Comparison of ENCODE assay signal across 8 mouse cellular contexts in genomic region chr10:60827266-60827665, GRCm38 (mm10). TPM values are rescaled to one million over a fixed set of nuclear protein-coding genes. Genes with fewer than 3 reads are reported as not detected.
DNase-seq lines count a peak whose midpoint lies in the region; ATAC-seq and TF ChIP-seq lines count a peak whose summit lies in the region.

No protein-coding gene starts in this region.

- intact Hi-C loops in heart, adult 2 months (cut with DNase I): no loop called here
- intact Hi-C loops in heart, postnatal 36 days (cut with DNase I): no loop called here

- peak overlapping the region; percentile 19 for H3K9ac ChIP-seq in heart, adult 2 months (ENCODE audit: low read depth, low read length)
- peak overlapping the region; percentile 68 for H3K9ac ChIP-seq in embryonic facial prominence, embryonic 13.5 days
- H3K9ac ChIP-seq in intestine, postnatal 0 days (ENCODE audit: low read depth, low read length): no peak overlapping the region

- H3K36me3 ChIP-seq in heart, adult 2 months (ENCODE audit: control insufficient read depth, insufficient read depth, low read length): no peaks in the 10 kb centered on the region
- H3K36me3 ChIP-seq in E14TG2a.4 (ENCODE audit: insufficient read depth, low read length) (no peaks in the 10 kb centered on the region), myocyte (ENCODE audit: control insufficient read depth, insufficient read depth) (no peaks in the 10 kb centered on the region)
- H3K36me3 ChIP-seq in embryonic facial prominence, embryonic 13.5 days: no peaks in the 10 kb centered on the region
- H3K36me3 ChIP-seq in intestine, postnatal 0 days (ENCODE audit: control insufficient read depth, insufficient read depth): no peaks in the 10 kb centered on the region

- H3K9me3 ChIP-seq in E14TG2a.4 (ENCODE audit: low read length): 0 out of 2 replicates have a peak, but pooled peaks cover 5% of the 10 kb centered on the region
- no peaks in the 10 kb centered on the region for H3K9me3 ChIP-seq in embryonic facial prominence, embryonic 13.5 days
- no peaks in the 10 kb centered on the region for H3K9me3 ChIP-seq in intestine, postnatal 0 days (ENCODE audit: control insufficient read depth)

- peaks cover 15% of the 10 kb centered on the region for H3K4me1 ChIP-seq in heart, adult 2 months (ENCODE audit: control insufficient read depth, insufficient read depth, low read length)
- peaks cover 92% of the 10 kb centered on the region for H3K4me1 ChIP-seq in E14TG2a.4 (replicated peaks; ENCODE audit: low read depth, low read length)
- peaks cover 89% of the 10 kb centered on the region for H3K4me1 ChIP-seq in embryonic facial prominence, embryonic 13.5 days
- H3K4me1 ChIP-seq in intestine, postnatal 0 days (replicated peaks; ENCODE audit: control insufficient read depth, insufficient read depth, low read length): peaks cover 6% of the 10 kb centered on the region; the same call in 1 of the 2 replicates

- WGBS in heart, adult 2 months: 30% methylated on average over 5 of the region's 5 CpGs
- 22% methylated on average over 5 of the region's 5 CpGs for WGBS in embryonic facial prominence, embryonic 13.5 days
- WGBS in intestine, postnatal 0 days: 22% methylated on average over 5 of the region's 5 CpGs

- H3K79me2 ChIP-seq in heart, adult 2 months (replicated peaks; ENCODE audit: control insufficient read depth, insufficient read depth, low read length): 0 out of 2 replicates have a peak, but pooled peaks cover 2% of the 10 kb centered on the region
- H3K79me2 ChIP-seq in myocyte (ENCODE audit: control insufficient read depth, insufficient read depth): peaks cover 88% of the 10 kb centered on the region

- TF ChIP-seq EP300 in heart, adult 2 months (IDR thresholded peaks at IDR 0.05; ENCODE audit: insufficient read depth, low read depth, low read length): no peak

- peak overlapping the region; percentile 39; the same call in 1 of the 2 replicates for H3K4me3 ChIP-seq in heart, adult 2 months
- peak overlapping the region; percentile 85 for H3K4me3 ChIP-seq in E14TG2a.4 (replicated peaks; ENCODE audit: low read length)
- peak overlapping the region; percentile 45 for H3K4me3 ChIP-seq in embryonic facial prominence, embryonic 13.5 days
- H3K4me3 ChIP-seq in intestine, postnatal 0 days (ENCODE audit: low read depth, low read length): peak overlapping the region; percentile 36
- H3K4me3 ChIP-seq in myocyte: peak overlapping the region; percentile 100

- H3K4me2 ChIP-seq in embryonic facial prominence, embryonic 13.5 days: peak overlapping the region; percentile 94
- H3K4me2 ChIP-seq in intestine, postnatal 0 days (replicated peaks; ENCODE audit: low read depth): peak overlapping the region; percentile 60
- H3K4me2 ChIP-seq in myocyte (ENCODE audit: low read depth): peak overlapping the region; percentile 97

- TF ChIP-seq CTCF in heart, adult 2 months (IDR thresholded peaks at IDR 0.05): no peak; the same call in none of the 2 replicates
- TF ChIP-seq CTCF in E14TG2a.4 (conservative IDR thresholded peaks at IDR 0.05; ENCODE audit: low read length): no peak
- no peak for TF ChIP-seq CTCF in intestine, postnatal 0 days (IDR thresholded peaks at IDR 0.05; ENCODE audit: low read depth)

- no peak for ATAC-seq in embryonic facial prominence, embryonic 13.5 days (ENCODE audit: insufficient number of reproducible peaks, insufficient read depth, low FRiP score, low TSS enrichment, low read depth)
- ATAC-seq in intestine, postnatal 0 days: no peak
- ATAC-seq in monocyte, adult 5-6 weeks (replicated peaks; ENCODE audit: insufficient number of reproducible peaks, low FRiP score, low TSS enrichment, poor library complexity, severe bottlenecking): no peak

- no peak overlapping the region for H3K27ac ChIP-seq in heart, adult 2 months
- H3K27ac ChIP-seq in embryonic facial prominence, embryonic 13.5 days: peak overlapping the region; percentile 41; the same call in 1 of the 2 replicates
- no peak overlapping the region for H3K27ac ChIP-seq in intestine, postnatal 0 days (ENCODE audit: low read depth, low read length)

- peak overlapping the region; percentile 10 for H3ac ChIP-seq in myocyte (ENCODE audit: control insufficient read depth, insufficient read length)

- H3K27me3 ChIP-seq in heart, adult 2 months (ENCODE audit: control insufficient read depth, insufficient read depth, low read length): no peaks in the 10 kb centered on the region
- peaks cover 97% of the 10 kb centered on the region for H3K27me3 ChIP-seq in E14TG2a.4 (ENCODE audit: insufficient read depth, low read length)
- H3K27me3 ChIP-seq in embryonic facial prominence, embryonic 13.5 days: peaks cover 37% of the 10 kb centered on the region
- H3K27me3 ChIP-seq in intestine, postnatal 0 days (replicated peaks; ENCODE audit: control insufficient read depth, insufficient read depth, low read length): peaks cover 27% of the 10 kb centered on the region
- H3K27me3 ChIP-seq in myocyte (ENCODE audit: control insufficient read depth, insufficient read depth, insufficient read length): no peaks in the 10 kb centered on the region

- no peak for DNase-seq in heart, adult 2 months
- no peak for DNase-seq in heart, postnatal 36 days
- DNase-seq in natural killer cell, adult 2 months (ENCODE audit: low spot score in 2 of 2): no peak

- TF ChIP-seq POLR2A in heart, adult 2 months (IDR thresholded peaks at IDR 0.05; ENCODE audit: insufficient read depth, low read depth, low read length): no peak
- no peak for TF ChIP-seq POLR2A in myocyte (IDR thresholded peaks at IDR 0.05; ENCODE audit: insufficient read length, low read depth)

TF ChIP-seq in myocyte, 11 proteins besides CTCF, POLR2A, EP300 and RAD21:
- TF ChIP-seq TCF12 (IDR thresholded peaks at IDR 0.05; ENCODE audit: insufficient read depth, poor library complexity, severe bottlenecking) (no peak), MYOG (IDR thresholded peaks at IDR 0.05; ENCODE audit: control insufficient read depth in 1 of 3, insufficient read depth in 1 of 3, insufficient read length in 2 of 3, low read depth in 2 of 3) (peak in 1 of 3 experiments; percentile 31)

RNA-seq across cellular contexts. Expression of gene Unc5b, which starts 4.1 kb away (rescaled TPM):
- 10 to 100 TPM; 11.0 to 12.6 TPM for total RNA-seq in heart, adult 2 months (2021)
- 12.2 and 15.0 TPM in 2 replicates for polyA plus RNA-seq in heart, adult 2 months (2012; rRNA removed)
- total RNA-seq in heart, postnatal 36 days (2021): 10 to 100 TPM; 14.5 to 14.7 TPM
- polyA plus RNA-seq in embryonic facial prominence, embryonic 13.5 days (2015; fragmentation: Nextera tagmentation; extraction: Ambion mirVana): 6.0 and 6.1 TPM in 2 replicates
- 2.5 and 2.6 TPM in 2 replicates for polyA plus RNA-seq in intestine, postnatal 0 days (2015; fragmentation: Nextera tagmentation; extraction: Ambion mirVana)
- polyA plus RNA-seq in myocyte (2012; fragmentation: generic; extraction: Trizol): 91.9 TPM
- 0.38 TPM in 1 of 3 replicates, not detected in the others for total RNA-seq in monocyte, adult 5-6 weeks (2017)

Comparison
In these comparisons a context has a peak if more than half of its experiments do, and no peak if none do; other contexts are left out.
1. H3K4me3 ChIP-seq: peak in every context shown above with its lines; median percentile 100 in myocyte; 85 in E14TG2a.4; 45 in embryonic facial prominence, embryonic 13.5 days; 39 in heart, adult 2 months; 36 in intestine, postnatal 0 days.